Mouse (Mus musculus) left cerebral cortex, adult 8-10 months (tissue): ENCODE results near the gene Thbd. TPM values are rescaled to one million over a fixed set of nuclear protein-coding genes. Genes with fewer than 3 reads are reported as not detected.

Source experiments
- DNase-seq, 2 experiments: peaks; one replicate each; pipeline ENCODE4 v3.0.0; 2022; ENCODE audit warnings: low spot score in 2 of 2
- total RNA-seq, 4 experiments: library from RNA; stranded (reverse); gene quantifications; 2 replicates each; pipeline ENCODE4 v1.2.4; 2022

The Thbd gene
- total RNA-seq, 4 experiments from 2014 or later: 8.2 to 10.4 (median 9.9) TPM

- no peak for DNase-seq
These were observed 17.9 kb upstream of the Thbd start for GRCm38 (mm10) chr2:148425709-148426382.

GRCm38 (mm10) chr2:148421706-148422105, 13.7 kb upstream of the Thbd start:
- no peak for DNase-seq

GRCm38 (mm10) chr2:148421112-148421511, 13.1 kb upstream of the Thbd start:
- DNase-seq: no peak

GRCm38 (mm10) chr2:148419776-148420175, 11.8 kb upstream of the Thbd start:
- DNase-seq: no peak

GRCm38 (mm10) chr2:148419151-148419550, 11.2 kb upstream of the Thbd start:
- DNase-seq: no peak

- DNase-seq: no peak
These were observed 1.8 kb upstream of the Thbd start for GRCm38 (mm10) chr2:148409821-148410220.

GRCm38 (mm10) chr2:148409141-148409540, 1.2 kb upstream of the Thbd start:
- peak in 1 of 2 experiments; percentile 63 for DNase-seq

- DNase-seq: no peak
These were observed 753 bp upstream of the Thbd start for GRCm38 (mm10) chr2:148408761-148409120.

GRCm38 (mm10) chr2:148406971-148407869, 768 bp downstream of the Thbd start:
- DNase-seq: no peak

GRCm38 (mm10) chr2:148406160-148406970, 1.6 kb downstream of the Thbd start:
- no peak for DNase-seq

- no peak for DNase-seq
These were observed 3.1 kb downstream of the Thbd start for GRCm38 (mm10) chr2:148404906-148405305.

GRCm38 (mm10) chr2:148402227-148402626, 5.8 kb downstream of the Thbd start:
- DNase-seq: no peak

GRCm38 (mm10) chr2:148398901-148399685, 8.9 kb downstream of the Thbd start:
- DNase-seq: no peak

- no peak for DNase-seq
These were observed 10.2 kb downstream of the Thbd start for GRCm38 (mm10) chr2:148397784-148398100.

- DNase-seq: no peak
These were observed 10.8 kb downstream of the Thbd start for GRCm38 (mm10) chr2:148397015-148397783.

GRCm38 (mm10) chr2:148396209-148396608, 11.8 kb downstream of the Thbd start:
- no peak for DNase-seq

GRCm38 (mm10) chr2:148395131-148396051, 12.6 kb downstream of the Thbd start, which contains the start of gene Sstr4:
Gene Sstr4, plus strand, starts transcription at chr2:148395344.
- DNase-seq: peak; percentile 56

GRCm38 (mm10) chr2:148393846-148394245, 14.1 kb downstream of the Thbd start:
- DNase-seq: no peak

GRCm38 (mm10) chr2:148393149-148393548, 14.8 kb downstream of the Thbd start:
- no peak for DNase-seq
